In genomic region chr2:61712526-61712925, GRCm38 (mm10) we compare ENCODE assay signal across 8 mouse cellular contexts. TPM values are rescaled to one million over a fixed set of nuclear protein-coding genes. Genes with fewer than 3 reads are reported as not detected.
A peak's percentile ranks its signal among the peaks of the same experiment; 100 is the strongest.
DNase-seq lines count a peak whose midpoint lies in the region; ATAC-seq and TF ChIP-seq lines count a peak whose summit lies in the region.

No protein-coding gene starts in this region.

- H3K27ac ChIP-seq in heart, embryonic 16.5 days (ENCODE audit: low read length), result no peak overlapping the region
- no peak overlapping the region for H3K27ac ChIP-seq in forebrain, postnatal 0 days (ENCODE audit: low read depth, low read length)
- peak overlapping the region; percentile 55; the same call in 1 of the 2 replicates for H3K27ac ChIP-seq in macrophage

- H3K9me3 ChIP-seq in heart, embryonic 16.5 days (replicated peaks; ENCODE audit: control insufficient read depth, low read length), result no peaks in the 10 kb centered on the region
- H3K9me3 ChIP-seq in forebrain, postnatal 0 days (ENCODE audit: low read length), result no peaks in the 10 kb centered on the region

- peaks cover 8% of the 10 kb centered on the region for H3K4me1 ChIP-seq in heart, embryonic 16.5 days (ENCODE audit: control insufficient read depth, insufficient read depth, low read length)
- peaks cover 11% of the 10 kb centered on the region; the same call in 1 of the 2 replicates for H3K4me1 ChIP-seq in forebrain, postnatal 0 days (ENCODE audit: insufficient read depth)

- 42% methylated on average over 3 of the region's 3 CpGs for WGBS in heart, embryonic 16.5 days
- WGBS in forebrain, postnatal 0 days, result 56% methylated on average over 3 of the region's 3 CpGs
- 41% methylated on average over 3 of the region's 3 CpGs for WGBS in macrophage (ENCODE audit: missing documents)

- H3K36me3 ChIP-seq in heart, embryonic 16.5 days (ENCODE audit: control insufficient read depth, insufficient read depth), result no peaks in the 10 kb centered on the region
- no peaks in the 10 kb centered on the region for H3K36me3 ChIP-seq in forebrain, postnatal 0 days (ENCODE audit: insufficient read depth)
- no peaks in the 10 kb centered on the region for H3K36me3 ChIP-seq in macrophage (ENCODE audit: inconsistent target)

- H3K9ac ChIP-seq in heart, embryonic 16.5 days (ENCODE audit: low read length), result peak overlapping the region; percentile 91
- peak overlapping the region; percentile 96; the same call in 1 of the 2 replicates for H3K9ac ChIP-seq in forebrain, postnatal 0 days

- peaks cover 58% of the 10 kb centered on the region for H3K79me2 ChIP-seq in macrophage (ENCODE audit: inconsistent target)

- peak overlapping the region; percentile 91 for H3K4me2 ChIP-seq in heart, embryonic 16.5 days (ENCODE audit: low read depth, low read length)
- H3K4me2 ChIP-seq in forebrain, postnatal 0 days (ENCODE audit: low read depth), result peak overlapping the region; percentile 57

- no peak for DNase-seq in heart, adult 18-20 months
- peak; percentile 41 for DNase-seq in MN1 (ENCODE audit: low spot score)
- no peak for DNase-seq in forebrain, postnatal 0 days
- no peak for DNase-seq in adrenal gland, postnatal 14 days
- DNase-seq in gastrocnemius, postnatal 25 days, result no peak
- no peak for DNase-seq in kidney, postnatal 10 days

- no peak for ATAC-seq in heart, embryonic 16.5 days (replicated peaks; ENCODE audit: extremely low read depth, insufficient read depth, low FRiP score)
- ATAC-seq in forebrain, postnatal 0 days, result no peak

- H3K27me3 ChIP-seq in heart, embryonic 16.5 days (ENCODE audit: control insufficient read depth, insufficient read depth, low read length), result no peaks in the 10 kb centered on the region
- H3K27me3 ChIP-seq in forebrain, postnatal 0 days (ENCODE audit: insufficient read depth, low read length), result no peaks in the 10 kb centered on the region

- TF ChIP-seq CTCF in forebrain, postnatal 0 days (IDR thresholded peaks at IDR 0.05; ENCODE audit: low read depth), result no peak

- peak overlapping the region; percentile 89 for H3K4me3 ChIP-seq in heart, embryonic 16.5 days (ENCODE audit: low read length)
- peak overlapping the region; percentile 97 for H3K4me3 ChIP-seq in forebrain, postnatal 0 days (ENCODE audit: low read depth, low read length)
- peak overlapping the region; percentile 92 for H3K4me3 ChIP-seq in macrophage (ENCODE audit: inconsistent target)

RNA-seq across cellular contexts. Expression of gene Psmd14, which starts 1.0 kb away (rescaled TPM):
- 115 and 146 TPM in 2 replicates for polyA plus RNA-seq in heart, embryonic 16.5 days (2015; fragmentation: Nextera tagmentation; extraction: Ambion mirVana)
- total RNA-seq in heart, adult 18-20 months (2021), result 10 to 100 TPM; 64.7 to 64.8 TPM
- total RNA-seq in forebrain, postnatal 0 days (2014; rRNA removed), result 182 and 195 TPM in 2 replicates
- polyA plus RNA-seq in forebrain, postnatal 0 days (2015; fragmentation: Nextera tagmentation; extraction: Ambion mirVana), result 243 and 265 TPM in 2 replicates
- 100 to 1,000 TPM; 107 to 230 (median 159) TPM for total RNA-seq in macrophage (2018; cell fraction: chromatin; rRNA removed)
- 100 to 1,000 TPM in 13 of 26 experiments, 10 to 100 TPM in 13; 75.4 to 141 (median 102) TPM for total RNA-seq in macrophage (2018; cell fraction: cytosol; rRNA removed)
- 100 to 1,000 TPM in 15 of 26 experiments, 10 to 100 TPM in 11; 66.1 to 133 (median 101) TPM for total RNA-seq in macrophage (2018; cell fraction: nucleus; rRNA removed)
- polyA plus RNA-seq in macrophage (2018), result 76.8 to 146 TPM (median 142 TPM) in 3 replicates
- 92.3 and 95.3 TPM in 2 replicates for total RNA-seq in adrenal gland, postnatal 14 days (2021)
- total RNA-seq in gastrocnemius, postnatal 25 days (2021), result 10 to 100 TPM; 54.2 to 74.1 TPM
